Mouse (Mus musculus) liver, embryonic 11.5 days (tissue): ENCODE measurements around the gene 2210010C04Rik. TPM values are rescaled to one million over a fixed set of nuclear protein-coding genes. Genes with fewer than 3 reads are reported as not detected.

Experiments used
- ATAC-seq: fragments of 200-750 bp; cut with Nextera tagmentation; replicated peaks from 2 replicates; pipeline ENCODE4 v1.8.0; 2017; ENCODE audit warnings: moderate number of reproducible peaks, mild to moderate bottlenecking, moderate TSS enrichment, moderate library complexity; ENCODE audit not compliant: low FRiP score
- DNase-seq: peaks from one replicate; pipeline ENCODE4 v3.0.0-alpha.2; 2017; ENCODE audit warnings: low spot score
- H3K27ac ChIP-seq: fragments of 300-500 bp; sonication (generic); 2 replicates; pipeline ENCODE4 v1.5.1; 2014; ENCODE audit warnings: mild to moderate bottlenecking, low read depth, low read length, control low read depth
- H3K27me3 ChIP-seq: fragments of 300-500 bp; sonication (generic); replicated peaks from 2 replicates; pipeline ENCODE4 v1.6.1; 2014; ENCODE audit warnings: low read length, mixed read lengths; ENCODE audit not compliant: control insufficient read depth, insufficient read depth
- H3K36me3 ChIP-seq: fragments of 300-500 bp; sonication (generic); 2 replicates; pipeline ENCODE4 v1.6.1; 2014; ENCODE audit warnings: mild to moderate bottlenecking, low read length, moderate library complexity, mixed read lengths; ENCODE audit not compliant: control insufficient read depth, insufficient read depth
- H3K4me1 ChIP-seq: fragments of 300-500 bp; sonication (generic); replicated peaks from 2 replicates; pipeline ENCODE4 v1.6.1; 2014; ENCODE audit warnings: low read length, mixed read lengths; ENCODE audit not compliant: control insufficient read depth, insufficient read depth
- H3K4me2 ChIP-seq: fragments of 300-500 bp; sonication (generic); 2 replicates; pipeline ENCODE4 v1.6.1; 2014; ENCODE audit warnings: mild to moderate bottlenecking, control low read depth, moderate library complexity
- H3K4me3 ChIP-seq: fragments of 300-500 bp; sonication (generic); 2 replicates; pipeline ENCODE4 v1.5.1; 2014; ENCODE audit warnings: low read depth, low read length, control low read depth
- H3K9ac ChIP-seq: fragments of 300-500 bp; sonication (generic); 2 replicates; pipeline ENCODE4 v1.6.1; 2014; ENCODE audit warnings: low read depth, low read length, control low read depth
- H3K9me3 ChIP-seq: fragments of 300-500 bp; sonication (generic); 2 replicates; pipeline ENCODE4 v1.6.1; 2016; ENCODE audit warnings: low read length, inconsistent platforms, mixed read lengths; ENCODE audit not compliant: control insufficient read depth
- WGBS: fragments of 180-500 bp; shearing (Covaris S2); extraction: QIAGEN DNeasy Blood & Tissue Kit; methylation state at CpG from one replicate; pipeline ENCODE4 v1.1.7; 2014; 5-methylcytosine and 5-hydroxymethylcytosine counted together
- polyA plus RNA-seq: library from polyadenylated mRNA; unstranded; fragments of >200 nt; fragmentation: Nextera tagmentation; extraction: Ambion mirVana; gene quantifications from 2 replicates; pipeline ENCODE4 v1.2.1, GENCODE M21; 2014

2210010C04Rik gene
- polyA plus RNA-seq, result not detected in 2 replicates

- Histone ChIP-seq H3K9me3 (no peaks in the 10 kb centered on the region), H3K9ac (no peak within 1 kb of the TSS), H3K4me2 (no peak within 1 kb of the TSS), H3K4me3 (no peak within 1 kb of the TSS), H3K27me3 (no peaks in the 10 kb centered on the region), H3K27ac (no peak within 1 kb of the TSS), H3K36me3 (no peaks in the 10 kb centered on the region), H3K4me1 (no peaks in the 10 kb centered on the region)
- DNase-seq (no peak), ATAC-seq (no peak)
These were observed at the start of gene 2210010C04Rik for GRCm38 (mm10) chr6:41035409-41035808. Gene 2210010C04Rik (minus strand): TSS chr6:41035509.

GRCm38 (mm10) chr6:41080121-41080520 lies 44.8 kb upstream of the 2210010C04Rik start:
- H3K36me3 ChIP-seq, result no peaks in the 10 kb centered on the region
- H3K27ac ChIP-seq, result no peak overlapping the region
- ATAC-seq, result no peak
- no peaks in the 10 kb centered on the region for H3K4me1 ChIP-seq
- H3K27me3 ChIP-seq, result no peaks in the 10 kb centered on the region
- no peak overlapping the region for H3K4me2 ChIP-seq
- no peak overlapping the region for H3K9ac ChIP-seq
- no peak overlapping the region for H3K4me3 ChIP-seq
- no peak for DNase-seq
- no peaks in the 10 kb centered on the region for H3K9me3 ChIP-seq

GRCm38 (mm10) chr6:41078539-41079303 lies 43.4 kb upstream of the 2210010C04Rik start:
- H3K9me3 ChIP-seq, result no peaks in the 10 kb centered on the region
- DNase-seq, result no peak
- no peak for ATAC-seq
- no peaks in the 10 kb centered on the region for H3K36me3 ChIP-seq
- H3K9ac ChIP-seq, result no peak overlapping the region
- no peaks in the 10 kb centered on the region for H3K27me3 ChIP-seq
- H3K4me2 ChIP-seq, result no peak overlapping the region
- H3K4me3 ChIP-seq, result no peak overlapping the region
- H3K4me1 ChIP-seq, result no peaks in the 10 kb centered on the region
- H3K27ac ChIP-seq, result no peak overlapping the region
- WGBS, result 71% methylated on average over 3 of the region's 3 CpGs

GRCm38 (mm10) chr6:41075753-41076152 lies 40.4 kb upstream of the 2210010C04Rik start:
- ATAC-seq (no peak), DNase-seq (no peak)
- H3K27ac ChIP-seq, result no peak overlapping the region
- H3K36me3 ChIP-seq, result no peaks in the 10 kb centered on the region
- WGBS, result 63% methylated on average over 2 of the region's 2 CpGs
- H3K9ac ChIP-seq, result no peak overlapping the region
- no peak overlapping the region for H3K4me3 ChIP-seq
- no peaks in the 10 kb centered on the region for H3K9me3 ChIP-seq
- H3K27me3 ChIP-seq, result no peaks in the 10 kb centered on the region
- H3K4me2 ChIP-seq, result no peak overlapping the region
- no peaks in the 10 kb centered on the region for H3K4me1 ChIP-seq

GRCm38 (mm10) chr6:41063332-41063731 lies 28.0 kb upstream of the 2210010C04Rik start:
- 83% methylated on average over 6 of the region's 6 CpGs for WGBS
- no peak overlapping the region for H3K4me2 ChIP-seq
- DNase-seq, result no peak
- no peaks in the 10 kb centered on the region for H3K36me3 ChIP-seq
- no peaks in the 10 kb centered on the region for H3K27me3 ChIP-seq
- no peak for ATAC-seq
- H3K4me3 ChIP-seq, result no peak overlapping the region
- no peak overlapping the region for H3K27ac ChIP-seq
- H3K4me1 ChIP-seq, result no peaks in the 10 kb centered on the region
- H3K9ac ChIP-seq, result no peak overlapping the region
- H3K9me3 ChIP-seq, result no peaks in the 10 kb centered on the region

- no peaks in the 10 kb centered on the region for H3K9me3 ChIP-seq
- no peak overlapping the region for H3K27ac ChIP-seq
- no peak for ATAC-seq
- no peaks in the 10 kb centered on the region for H3K27me3 ChIP-seq
- WGBS, result 46% methylated on average over 3 of the region's 3 CpGs
- no peak overlapping the region for H3K9ac ChIP-seq
- H3K36me3 ChIP-seq, result no peaks in the 10 kb centered on the region
- H3K4me1 ChIP-seq, result no peaks in the 10 kb centered on the region
- no peak overlapping the region for H3K4me3 ChIP-seq
- no peak for DNase-seq
- H3K4me2 ChIP-seq, result no peak overlapping the region
These were observed 27.4 kb upstream of the 2210010C04Rik start for GRCm38 (mm10) chr6:41062746-41063145.

GRCm38 (mm10) chr6:41062081-41062480 lies 26.8 kb upstream of the 2210010C04Rik start:
- no peak for DNase-seq
- Histone ChIP-seq H3K9me3 (no peaks in the 10 kb centered on the region), H3K4me3 (no peak overlapping the region), H3K36me3 (no peaks in the 10 kb centered on the region), H3K9ac (no peak overlapping the region), H3K4me1 (no peaks in the 10 kb centered on the region), H3K27me3 (no peaks in the 10 kb centered on the region), H3K27ac (no peak overlapping the region), H3K4me2 (no peak overlapping the region)
- ATAC-seq, result no peak
- WGBS, result 66% methylated on average over 2 of the region's 2 CpGs

- Histone ChIP-seq H3K27ac (no peak overlapping the region), H3K9me3 (no peaks in the 10 kb centered on the region), H3K4me2 (no peak overlapping the region), H3K9ac (no peak overlapping the region), H3K36me3 (no peaks in the 10 kb centered on the region), H3K4me1 (no peaks in the 10 kb centered on the region), H3K27me3 (no peaks in the 10 kb centered on the region), H3K4me3 (no peak overlapping the region)
- WGBS, result 66% methylated on average over 5 of the region's 5 CpGs
- DNase-seq (no peak), ATAC-seq (no peak)
These were observed 25.8 kb upstream of the 2210010C04Rik start for GRCm38 (mm10) chr6:41061085-41061484.

GRCm38 (mm10) chr6:41057653-41058052 lies 22.3 kb upstream of the 2210010C04Rik start:
- no peak overlapping the region for H3K4me3 ChIP-seq
- H3K27me3 ChIP-seq, result no peaks in the 10 kb centered on the region
- no peak overlapping the region for H3K9ac ChIP-seq
- no peak for DNase-seq
- WGBS, result 49% methylated on average over 5 of the region's 5 CpGs
- ATAC-seq, result no peak
- no peaks in the 10 kb centered on the region for H3K4me1 ChIP-seq
- no peaks in the 10 kb centered on the region for H3K9me3 ChIP-seq
- no peaks in the 10 kb centered on the region for H3K36me3 ChIP-seq
- no peak overlapping the region for H3K4me2 ChIP-seq
- H3K27ac ChIP-seq, result no peak overlapping the region
